Mouse (Mus musculus) ES-E14 (cell line): ENCODE measurements around the gene Gls2.

Experiments used
- CHD2 ChIP-seq: IDR thresholded peaks from 2 replicates; pipeline ENCODE4 v1.6.1; 2014; ENCODE audit warnings: mild to moderate bottlenecking, low read depth, low read length, inconsistent platforms
- HCFC1 ChIP-seq: IDR thresholded peaks from 2 replicates; pipeline ENCODE4 v1.6.1; 2012; ENCODE audit warnings: low read length, inconsistent platforms, borderline replicate concordance; ENCODE audit not compliant: insufficient read depth
- MAFK ChIP-seq: IDR thresholded peaks from 2 replicates; pipeline ENCODE4 v1.6.1; 2014; ENCODE audit warnings: mild to moderate bottlenecking, low read depth, low read length, inconsistent platforms; ENCODE audit not compliant: insufficient read depth
- ZC3H11A ChIP-seq: IDR thresholded peaks from 2 replicates; pipeline ENCODE4 v1.6.1; 2012; ENCODE audit warnings: low read depth, mild to moderate bottlenecking, inconsistent platforms, low read length, borderline replicate concordance
- ZNF384 ChIP-seq: IDR thresholded peaks from 2 replicates; pipeline ENCODE4 v1.6.1; 2012; ENCODE audit warnings: low read depth, low read length, inconsistent platforms

- TF ChIP-seq MAFK (no peak), CHD2 (no peak), HCFC1 (no peak), ZC3H11A (no peak), ZNF384 (no peak)
Observed at GRCm38 (mm10) chr10:128209311-128210009, 15.2 kb downstream of the Gls2 start.
